Mouse (Mus musculus): ENCODE measurements around the gene Gm5799.
"Not testable (repeated sequence)": the region's sequence is repeated elsewhere in the genome, so short reads cannot be mapped to it uniquely, and the experiment has no call there.

Gm5799 gene

GRCm38 (mm10) chr14:43543276-43543675, at the start of gene Gm5799:
Gene Gm5799, plus strand, starts transcription at chr14:43543576.
- DNase-seq (ENCODE audit: low spot score): not testable (repeated sequence)

DNA sequence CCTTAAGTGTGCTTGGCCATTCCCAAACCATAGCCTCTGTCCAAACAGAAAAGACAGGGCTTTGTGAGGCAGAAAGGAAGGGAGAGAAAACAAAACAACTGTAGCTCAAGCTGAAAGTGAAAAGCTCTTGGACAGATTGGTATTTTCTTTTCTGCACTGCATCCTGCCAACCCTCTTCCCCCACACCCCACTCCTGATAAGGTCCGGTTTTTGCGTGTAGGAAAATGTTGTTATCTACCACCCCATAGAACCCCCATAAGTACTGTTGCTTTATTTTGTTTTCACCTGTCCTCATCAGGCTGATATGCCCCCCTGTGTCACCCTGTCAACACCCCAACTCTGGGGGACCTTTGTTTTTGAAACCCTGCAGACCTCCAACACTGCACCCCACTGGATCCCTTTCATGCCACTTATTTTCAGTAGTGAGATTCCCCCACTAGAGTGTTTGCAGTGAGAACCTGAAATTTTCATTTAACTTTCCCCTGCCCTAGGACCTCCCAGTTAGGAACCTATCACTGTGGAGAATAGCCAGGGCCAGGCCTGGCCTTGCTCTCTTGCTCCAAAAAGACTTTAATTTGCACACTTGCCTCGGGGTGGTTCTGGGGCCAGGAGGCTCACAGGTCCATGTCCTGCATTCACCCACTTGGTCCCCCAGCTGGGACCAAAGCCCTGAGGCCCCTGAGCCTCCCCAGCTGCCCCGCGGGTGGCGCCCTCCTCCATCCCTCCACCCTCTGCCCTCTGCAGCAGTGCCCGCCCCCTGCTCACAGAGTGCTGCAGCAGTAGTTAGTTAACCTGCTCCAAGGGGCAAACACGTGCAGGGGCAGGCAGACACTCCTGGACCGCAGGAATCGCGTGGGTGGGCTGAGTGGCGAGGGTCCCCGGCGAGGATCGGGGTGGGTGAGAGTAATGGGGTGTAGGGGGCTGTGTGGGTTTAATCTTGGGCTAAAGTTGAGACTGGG, 12.0 kb upstream of the Gm5799 start:
- DNase-seq (ENCODE audit: low spot score): not testable (repeated sequence)

GRCm38 (mm10) chr14:43532011-43532383, 11.4 kb upstream of the Gm5799 start:
- DNase-seq (ENCODE audit: low spot score): not testable (repeated sequence)

DNA sequence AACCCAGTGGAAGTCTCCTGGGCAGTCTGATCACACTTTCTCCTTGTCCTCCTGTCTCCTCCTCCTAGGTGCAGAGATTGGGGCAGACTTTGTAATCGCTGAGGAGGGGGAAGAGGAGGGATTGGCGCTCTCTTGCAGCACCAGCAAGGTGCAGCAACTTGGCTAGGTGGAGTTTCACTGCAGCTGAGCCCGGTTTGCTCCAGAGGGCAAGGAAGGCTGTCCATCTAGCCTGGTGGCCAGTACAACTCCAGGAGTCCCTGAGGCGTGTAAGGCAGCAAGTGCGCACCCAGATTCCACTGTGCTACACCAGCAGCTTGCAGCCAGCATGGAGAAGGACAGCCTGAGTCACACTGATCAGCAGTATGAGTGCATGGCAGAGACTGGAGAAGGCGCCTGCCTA, 11.0 kb upstream of the Gm5799 start:
- not testable (repeated sequence) for DNase-seq (ENCODE audit: low spot score)

GRCm38 (mm10) chr14:43538144-43538543, 5.2 kb upstream of the Gm5799 start:
- not testable (repeated sequence) for DNase-seq (ENCODE audit: low spot score)

GRCm38 (mm10) chr14:43546281-43546680, 2.9 kb downstream of the Gm5799 start:
- DNase-seq (ENCODE audit: low spot score): not testable (repeated sequence)

DNA sequence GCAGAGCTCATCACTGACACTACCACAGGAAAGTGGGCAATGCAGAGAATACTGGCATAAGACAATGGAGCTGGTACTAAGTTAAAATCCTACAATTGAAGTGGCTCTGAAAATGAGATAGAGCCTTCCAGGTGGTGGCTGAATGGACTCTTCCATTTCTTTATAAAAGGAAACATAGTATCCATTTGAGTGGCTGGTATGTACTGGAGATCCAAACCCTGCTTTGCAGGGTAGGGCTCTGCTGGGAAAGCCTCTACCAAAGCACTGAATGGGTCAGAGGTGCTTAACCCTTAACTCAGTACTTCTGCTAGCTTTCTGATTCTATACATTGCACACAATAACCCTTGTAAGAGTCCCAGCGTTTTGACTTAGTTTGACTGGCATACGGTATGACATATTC, 8.9 kb downstream of the Gm5799 start:
- DNase-seq (ENCODE audit: low spot score): not testable (repeated sequence)

GRCm38 (mm10) chr14:43577969-43578368, 34.6 kb downstream of the Gm5799 start:
- DNase-seq (ENCODE audit: low spot score): not testable (repeated sequence)

DNA sequence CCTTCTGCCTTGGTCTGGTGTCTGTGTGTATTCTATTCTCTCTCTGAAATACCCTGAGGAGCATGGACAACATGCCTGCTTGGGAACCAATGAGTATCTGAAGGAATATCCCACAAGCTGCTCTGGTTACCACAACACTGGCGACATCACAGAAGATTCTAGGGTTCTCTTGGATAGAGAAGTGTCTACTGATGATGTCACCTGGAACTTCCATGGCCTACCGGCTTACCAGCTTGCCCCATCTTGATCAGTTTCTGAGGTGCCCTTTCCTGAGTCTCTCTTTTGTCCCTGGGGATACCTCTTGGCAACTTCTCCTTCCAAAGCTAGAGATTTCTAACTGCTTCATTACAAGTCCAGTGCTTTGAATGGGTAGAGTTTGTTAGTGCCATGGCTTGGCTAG, 35.7 kb downstream of the Gm5799 start, which contains the start of gene Gm17654:
Gm17654 (minus strand) TSS at position 101 of the 400 bp plus-strand sequence.
- DNase-seq (ENCODE audit: low spot score): not testable (repeated sequence)

Measured in ovary, postnatal 10 days (tissue).